Mouse (Mus musculus) heart, adult 2 months (tissue): Measurements from ENCODE around the gene Sspn.

Experiments used
- CTCF ChIP-seq: fragments of 200-600 bp; IDR thresholded peaks from 2 replicates; pipeline ENCODE4 v1.8.1; 2022; ENCODE audit warnings: antibody characterized with exemption, mild to moderate bottlenecking, moderate library complexity
- EP300 ChIP-seq: fragments of 200-500 bp; IDR thresholded peaks from 2 replicates; pipeline ENCODE4 v1.6.1; 2011; ENCODE audit warnings: low read depth, low read length, control low read depth; ENCODE audit not compliant: insufficient read depth
- POLR2A ChIP-seq: fragments of 200-500 bp; IDR thresholded peaks from 2 replicates; pipeline ENCODE4 v1.6.1; 2011; ENCODE audit warnings: mild to moderate bottlenecking, low read depth, low read length, control low read depth; ENCODE audit not compliant: insufficient read depth

DNA sequence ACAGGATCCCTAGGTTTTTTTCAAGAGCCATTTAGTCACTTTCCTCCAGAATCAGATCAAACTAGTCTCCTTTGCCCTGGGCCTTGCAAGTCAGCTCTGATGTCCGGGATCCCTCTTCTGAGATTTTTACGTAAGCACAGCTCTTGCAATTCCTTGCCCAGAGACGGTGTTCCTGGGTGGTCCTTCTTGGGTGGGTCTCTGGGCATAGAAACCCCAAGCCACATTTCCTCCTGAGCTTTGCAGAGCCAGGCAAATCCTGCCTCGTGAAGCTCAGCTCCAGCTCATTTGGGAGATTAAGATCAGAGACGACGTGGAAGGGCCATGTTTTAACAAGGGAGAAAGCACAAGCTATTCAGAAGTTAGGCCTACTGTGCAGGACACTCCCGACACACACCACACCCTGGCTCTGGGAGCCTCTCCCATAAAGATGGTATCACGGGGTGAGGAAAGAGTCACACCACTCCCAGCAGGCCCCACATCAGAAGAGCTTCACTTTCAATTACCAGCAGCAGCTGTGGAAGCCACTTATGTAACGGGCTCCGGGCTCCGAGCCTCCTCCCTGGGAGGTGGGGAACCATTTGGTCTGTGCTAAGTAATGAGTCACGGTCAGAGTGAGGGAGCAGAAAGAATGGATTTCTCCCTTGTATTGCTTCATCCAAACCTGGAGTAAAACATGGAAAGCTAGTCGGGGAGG lies 67.0 kb downstream of the Sspn start:
- TF ChIP-seq POLR2A (no peak), CTCF (no peak), EP300 (0 out of 2 replicates have a peak, but pooled peaks have one; percentile 25)
